Mouse (Mus musculus): ENCODE data around the gene Diras1.
"Not testable (repeated sequence)": the region's sequence is repeated elsewhere in the genome, so short reads cannot be mapped to it uniquely, and the experiment has no call there.

Diras1 gene

DNA sequence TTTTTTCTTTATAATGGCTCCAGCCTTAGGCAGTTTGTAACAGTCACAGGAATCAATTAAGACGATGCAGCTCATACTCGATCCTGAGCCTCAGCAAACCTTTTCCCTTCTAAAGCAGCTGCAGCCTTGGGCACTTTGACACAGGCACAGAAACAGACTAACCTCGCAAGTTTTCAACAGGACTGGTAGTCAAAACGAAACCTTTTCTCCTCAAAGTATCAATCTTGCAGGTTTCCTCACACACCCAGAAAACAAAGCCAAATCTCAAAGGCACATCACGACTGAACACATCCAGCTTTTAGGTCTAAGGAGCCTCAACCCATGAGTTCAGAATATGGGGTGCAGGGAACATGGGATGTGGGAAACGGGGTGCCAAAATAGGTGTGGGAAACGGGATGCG, 28.1 kb downstream of the Diras1 start:
- DNase-seq: no peak

DNA sequence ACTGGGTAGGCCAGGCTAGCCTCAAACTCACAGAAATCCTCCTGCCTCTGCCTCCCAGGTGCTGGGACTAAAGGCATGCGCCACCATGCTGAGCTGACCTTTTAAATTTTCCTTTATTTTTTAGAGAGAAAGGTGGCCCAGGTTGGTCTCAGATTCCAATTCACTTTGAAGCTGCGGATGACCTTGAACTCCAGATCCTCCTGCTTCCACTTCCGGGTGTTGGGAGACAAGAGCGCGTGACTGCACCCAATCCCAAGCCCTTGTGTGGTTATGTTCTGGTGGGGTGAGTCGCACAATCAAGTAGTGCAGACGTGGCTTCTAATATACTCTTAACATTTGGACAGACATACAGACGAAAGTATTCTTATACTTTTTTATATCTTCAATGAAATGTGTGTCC, 29.0 kb downstream of the Diras1 start:
- DNase-seq: no peak

DNA sequence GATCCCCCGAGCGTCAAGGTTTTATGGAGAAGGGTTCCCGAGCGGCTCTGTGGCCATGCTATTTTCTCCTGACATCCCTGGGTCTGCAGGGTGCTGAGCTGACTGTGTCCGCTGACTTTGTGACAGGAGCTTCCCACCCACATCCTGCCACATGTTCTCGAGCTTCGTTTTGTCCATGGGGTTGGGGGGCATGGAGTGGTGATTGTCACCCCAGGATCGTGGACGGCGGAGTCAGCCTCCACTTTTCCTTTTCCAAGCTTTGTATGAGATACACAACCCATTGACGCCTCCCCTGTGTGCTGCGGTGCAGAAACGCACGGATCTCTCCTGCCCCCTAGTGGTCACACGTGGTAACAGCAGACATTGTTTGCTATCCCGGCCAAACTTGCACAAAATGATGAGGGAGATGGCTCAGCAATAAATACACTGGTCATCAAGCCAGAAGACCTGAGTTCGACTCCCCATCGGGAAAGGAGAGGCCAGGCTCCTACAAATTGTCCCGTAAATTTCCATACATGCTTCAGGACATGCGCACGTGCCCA, 30.3 kb downstream of the Diras1 start:
- DNase-seq: peak; percentile 86

DNA sequence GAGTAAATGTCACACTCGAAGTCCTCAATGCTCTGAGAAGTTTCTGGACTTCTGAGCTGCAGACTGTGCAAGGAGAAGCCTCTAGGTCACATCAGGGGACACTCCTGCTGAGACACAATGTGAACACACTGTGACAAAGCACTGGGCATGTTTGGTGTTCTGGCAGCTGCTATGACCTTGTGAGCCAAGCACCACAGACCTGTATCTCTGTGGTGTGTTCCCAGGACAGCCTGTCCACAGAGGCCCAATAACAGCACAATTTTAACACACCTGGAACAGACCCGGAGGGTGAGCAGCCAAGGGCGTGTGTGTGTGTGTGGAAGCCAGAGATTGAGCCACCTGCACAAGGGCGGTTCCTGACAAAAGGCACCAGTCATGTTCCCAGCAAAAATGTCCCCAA, 30.8 kb downstream of the Diras1 start:
- no peak for DNase-seq

DNA sequence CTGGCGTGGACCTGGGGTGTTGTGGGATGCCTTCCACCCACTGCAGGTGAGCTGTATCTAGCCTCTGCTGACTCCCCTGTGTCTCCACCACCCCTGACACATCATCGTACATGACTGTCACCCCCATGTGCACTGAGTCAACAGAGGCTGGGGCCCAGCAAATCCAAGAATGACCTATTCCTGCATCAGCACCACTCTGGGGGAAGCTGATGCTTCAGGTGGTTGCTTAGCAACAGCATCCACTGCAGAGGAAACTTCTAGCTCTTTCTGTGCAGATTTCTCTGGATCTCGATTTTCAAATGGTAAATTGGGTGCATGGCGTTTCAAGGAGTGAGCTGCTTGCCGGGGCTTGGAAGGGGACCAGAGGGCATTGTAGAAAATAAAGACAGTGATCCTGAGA, 32.2 kb downstream of the Diras1 start:
- no peak for DNase-seq

DNA sequence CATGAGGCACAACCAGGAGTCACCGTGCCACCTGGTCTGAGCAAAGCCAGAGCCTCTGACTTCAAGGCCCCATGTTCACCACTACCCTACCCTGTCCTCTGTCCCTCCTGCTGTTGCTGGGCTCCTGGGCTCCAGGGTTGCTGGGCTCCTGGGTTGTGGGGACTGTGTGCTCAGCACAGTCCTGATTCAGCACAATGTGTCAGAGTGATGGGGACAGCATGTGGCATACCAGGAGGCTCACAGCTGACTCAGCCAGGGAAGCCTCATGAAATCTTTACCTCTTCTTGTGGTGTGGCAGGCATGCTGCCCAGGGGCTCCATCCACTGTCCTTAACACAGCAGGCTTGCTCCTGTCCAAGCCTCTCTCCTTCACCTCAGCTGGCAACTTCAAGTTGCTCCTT, 33.5 kb downstream of the Diras1 start:
- no peak for DNase-seq

DNA sequence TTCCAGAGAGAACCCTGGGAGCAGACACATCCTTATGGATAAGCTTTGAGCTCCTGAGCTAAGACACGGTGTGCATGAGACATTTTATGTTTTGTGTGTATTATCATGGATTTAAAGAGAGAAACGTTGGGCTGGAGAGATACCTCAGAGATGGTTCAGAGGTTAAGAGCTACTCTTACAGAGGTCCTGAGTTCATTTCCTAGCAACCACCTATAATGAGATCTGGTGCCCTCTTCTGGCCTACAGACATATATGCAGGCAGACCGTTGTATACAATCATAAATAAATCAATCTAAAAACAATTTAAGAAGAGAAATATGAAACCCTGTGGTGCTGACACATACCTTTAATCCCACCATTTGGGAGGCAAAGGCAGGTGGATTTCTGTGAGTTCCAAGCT, 34.5 kb downstream of the Diras1 start:
- no peak for DNase-seq

DNA sequence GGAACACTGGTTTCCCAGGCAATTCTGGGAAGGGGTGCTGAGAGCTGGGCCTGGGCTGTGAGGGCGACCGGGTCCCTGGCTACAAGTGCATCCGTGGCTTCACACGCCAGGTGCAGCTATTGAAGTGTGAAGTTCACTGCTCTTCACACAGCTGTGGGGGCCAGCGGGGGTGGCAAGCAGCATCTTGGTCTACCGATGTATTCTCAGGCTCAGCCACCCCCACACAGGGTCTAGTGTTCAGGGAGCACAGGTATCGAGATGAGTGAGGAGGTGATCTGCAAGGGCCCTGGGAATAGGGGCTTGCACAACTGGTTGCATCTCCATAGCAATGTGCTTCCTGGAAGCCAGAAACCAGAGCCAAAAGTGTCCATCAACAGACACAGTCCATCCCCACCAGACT, 35.1 kb downstream of the Diras1 start:
- no peak for DNase-seq

DNA sequence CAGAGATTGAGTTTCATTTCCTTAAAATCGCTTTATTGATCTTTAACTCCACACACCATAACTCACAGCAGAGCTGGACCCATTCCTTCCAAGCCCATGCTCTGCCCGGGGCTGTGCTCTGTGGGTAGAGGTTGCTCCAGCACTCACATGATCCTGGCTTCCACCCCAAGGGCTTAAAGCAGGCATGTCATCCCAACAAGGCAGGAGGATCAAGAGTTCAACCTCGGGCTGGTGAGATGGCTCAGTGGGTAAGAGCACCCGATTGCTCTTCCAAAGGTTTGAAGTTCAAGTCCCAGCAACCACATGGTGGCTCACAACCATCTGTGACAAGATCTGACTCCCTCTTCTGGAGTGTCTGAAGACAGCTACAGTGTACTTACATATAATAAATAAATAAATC, 35.6 kb downstream of the Diras1 start:
- not testable (repeated sequence) for DNase-seq

DNA sequence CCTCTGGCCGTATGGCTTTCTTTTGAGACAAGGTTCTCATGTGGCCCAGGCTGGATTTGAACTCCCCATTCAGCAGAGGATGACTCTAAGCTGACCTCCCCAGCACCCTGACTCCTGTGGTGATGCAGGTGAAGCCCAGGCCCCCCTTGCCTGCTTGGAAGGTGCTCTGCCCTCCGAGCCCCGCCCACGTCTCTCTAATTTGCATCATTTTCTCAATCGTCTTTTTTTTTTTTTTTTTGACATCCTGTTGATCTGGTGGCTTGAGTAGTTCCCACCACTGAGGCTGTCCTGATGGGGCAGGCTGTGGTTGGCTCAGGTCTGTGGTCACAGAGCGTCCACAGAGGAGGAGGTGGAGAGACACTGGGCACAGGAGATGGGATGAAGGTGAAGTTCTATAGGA, 36.0 kb downstream of the Diras1 start:
- no peak for DNase-seq

DNA sequence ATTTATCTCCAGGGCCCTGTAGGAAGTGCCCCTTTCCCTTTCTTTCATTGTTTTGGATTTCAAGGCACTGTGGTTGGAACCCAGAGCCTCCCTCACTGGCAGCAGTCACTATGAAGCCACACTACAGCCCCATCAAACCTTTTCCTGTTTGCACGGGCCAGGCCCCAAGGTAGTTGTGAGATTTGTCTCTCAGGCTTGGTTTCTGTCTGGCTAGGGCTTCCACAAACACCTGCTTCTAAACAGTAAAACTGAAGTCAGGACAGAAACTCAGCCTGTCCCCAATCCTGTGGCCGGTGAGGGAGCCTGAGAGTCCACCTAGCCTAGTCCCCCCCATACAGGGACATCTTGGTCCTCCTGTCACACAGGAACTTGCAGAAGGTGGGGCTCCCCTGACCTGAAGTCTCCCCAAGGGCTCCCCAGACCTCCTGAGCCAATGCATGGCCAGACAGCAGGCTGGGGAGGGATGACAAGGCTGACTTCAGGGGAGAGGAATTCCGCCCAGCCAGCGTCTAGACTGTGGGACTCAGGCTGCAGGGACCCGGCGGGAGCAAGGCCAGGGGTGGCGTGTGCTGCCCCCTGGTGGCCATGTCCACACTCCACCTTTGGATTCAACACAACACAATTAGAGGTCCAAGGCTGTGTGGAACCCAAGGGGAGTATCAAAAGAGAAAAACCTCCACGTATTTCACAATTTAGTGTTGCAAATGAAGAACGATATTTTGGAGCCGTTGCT, 37.6 kb downstream of the Diras1 start:
- DNase-seq: peak; percentile 93

DNA sequence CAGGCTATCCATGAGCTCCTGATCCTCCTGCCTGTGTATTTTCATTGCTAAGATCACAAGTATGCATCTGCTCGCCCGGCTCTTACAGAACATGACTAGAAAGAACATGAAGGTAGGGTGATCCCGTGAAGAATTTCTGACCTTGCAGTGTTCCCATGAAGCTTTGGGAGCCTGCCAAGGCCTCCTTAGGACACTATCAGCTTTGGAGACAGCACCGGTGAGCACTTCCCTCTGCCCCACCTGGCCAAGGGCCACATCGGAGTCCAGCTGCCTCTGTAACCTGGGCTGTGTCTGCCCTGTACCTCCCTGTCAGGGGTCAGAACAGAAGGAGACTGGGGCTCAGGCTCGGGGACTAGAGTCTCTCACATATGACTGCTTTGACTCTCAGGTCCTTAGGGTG, 38.7 kb downstream of the Diras1 start:
- DNase-seq: peak; percentile 59

DNA sequence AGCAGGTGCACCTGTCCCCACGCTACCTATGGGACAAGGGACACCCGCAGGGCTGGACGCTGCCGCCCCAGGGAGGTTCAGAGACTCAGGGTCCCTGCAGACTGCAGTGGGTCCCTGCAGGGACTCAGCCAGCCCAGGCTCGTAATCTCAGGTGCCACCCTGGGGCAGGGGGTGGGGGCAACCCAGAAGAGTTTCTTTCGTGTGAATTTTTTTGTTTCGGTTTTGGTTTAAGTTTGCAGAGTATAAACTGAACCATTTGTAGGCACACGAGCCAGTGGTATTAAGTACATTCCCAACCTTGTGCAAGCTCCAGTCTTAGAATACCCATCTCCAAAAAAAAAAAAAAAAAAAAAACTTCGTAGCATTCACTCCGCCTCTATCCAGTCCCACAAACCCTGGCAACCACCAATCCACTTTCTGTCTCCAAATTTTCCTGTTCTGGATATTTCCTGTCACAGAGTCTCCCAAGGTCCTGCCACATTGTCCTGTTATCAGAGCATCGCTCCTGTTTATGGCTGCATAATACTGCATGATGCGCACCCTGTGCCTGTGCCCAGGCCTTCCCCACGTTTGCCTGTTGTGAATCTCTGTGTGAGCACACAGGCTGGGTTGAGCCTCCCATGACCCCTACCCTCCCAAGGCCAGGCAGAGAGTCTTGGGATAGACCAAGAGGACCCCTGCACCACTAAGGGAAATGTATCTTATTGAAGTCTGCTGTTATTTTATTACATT, 39.3 kb downstream of the Diras1 start:
- DNase-seq: peak; percentile 59

DNA sequence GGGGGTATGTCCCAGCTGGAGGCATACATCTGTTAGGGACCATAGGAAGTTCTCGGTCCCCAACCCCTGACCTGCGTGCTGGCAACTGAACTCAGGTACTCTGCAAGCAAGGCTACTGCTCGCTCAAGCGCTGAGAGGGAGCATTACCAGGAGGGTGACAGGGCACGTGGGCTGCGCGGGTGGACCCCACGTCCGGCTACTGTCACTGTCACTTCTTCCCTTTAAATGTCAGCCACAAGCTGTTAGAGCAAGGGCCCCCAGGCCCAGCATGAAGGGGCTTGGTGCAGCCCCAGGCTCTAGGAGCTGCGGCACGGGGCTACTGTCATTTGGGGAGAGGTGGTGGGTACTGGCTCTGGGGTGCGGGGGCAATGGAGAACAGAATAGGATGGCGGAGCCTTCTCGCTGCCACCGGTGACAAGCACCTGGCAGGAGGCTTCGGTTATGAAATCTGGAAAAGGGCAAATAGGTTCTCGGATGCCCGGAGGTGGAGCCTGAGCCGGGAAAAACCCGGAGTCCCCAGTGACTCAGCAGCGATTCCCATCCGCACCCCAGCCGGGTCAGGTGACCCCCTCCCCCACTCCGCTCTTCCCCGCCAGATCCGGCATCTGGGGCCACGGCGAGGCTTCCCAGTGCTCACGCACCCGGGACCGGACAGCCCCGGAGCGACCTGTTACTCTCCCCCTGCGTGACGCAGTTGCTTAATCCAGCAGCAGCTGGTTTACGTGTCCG, 40.1 kb downstream of the Diras1 start:
- peak; percentile 81 for DNase-seq

DNA sequence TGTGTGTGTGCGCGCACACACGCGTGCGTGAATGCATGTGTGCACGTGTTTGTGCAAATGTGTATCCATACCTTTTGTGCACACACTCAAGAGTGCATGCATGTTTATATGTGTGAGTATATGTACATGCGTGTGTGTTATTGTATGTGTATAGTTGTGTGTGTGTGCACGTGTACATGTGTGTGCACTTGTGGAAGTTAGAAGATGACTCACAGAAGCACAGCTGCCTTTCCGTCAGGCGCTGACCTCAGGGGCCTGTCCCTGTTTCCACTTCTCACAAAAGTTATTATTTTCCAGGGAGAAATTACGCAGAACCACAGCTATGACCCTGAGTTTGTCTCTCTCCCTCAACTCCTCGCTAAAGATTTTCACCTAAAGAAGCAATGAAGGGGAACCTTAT, 41.2 kb downstream of the Diras1 start:
- DNase-seq: no peak

DNA sequence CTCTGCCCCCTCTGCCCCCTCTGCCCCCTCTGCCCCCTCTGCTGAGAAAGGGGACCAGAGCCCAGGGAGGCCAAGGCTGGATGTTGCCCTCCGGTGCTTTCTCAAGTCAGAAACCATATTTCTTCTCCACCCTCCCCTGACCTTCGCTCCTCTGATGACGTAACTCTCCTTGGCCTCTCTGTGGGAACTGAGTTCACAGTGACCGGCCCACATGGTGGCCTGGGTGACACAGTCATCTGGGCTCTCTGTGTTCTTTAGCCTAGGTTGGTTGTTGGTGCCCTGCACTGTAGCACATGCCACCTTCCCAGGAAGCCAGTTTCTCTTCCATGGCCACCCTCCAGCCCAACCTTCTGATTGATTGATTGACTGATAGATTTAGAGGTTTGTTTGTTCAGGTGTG, 43.1 kb downstream of the Diras1 start:
- no peak for DNase-seq

DNA sequence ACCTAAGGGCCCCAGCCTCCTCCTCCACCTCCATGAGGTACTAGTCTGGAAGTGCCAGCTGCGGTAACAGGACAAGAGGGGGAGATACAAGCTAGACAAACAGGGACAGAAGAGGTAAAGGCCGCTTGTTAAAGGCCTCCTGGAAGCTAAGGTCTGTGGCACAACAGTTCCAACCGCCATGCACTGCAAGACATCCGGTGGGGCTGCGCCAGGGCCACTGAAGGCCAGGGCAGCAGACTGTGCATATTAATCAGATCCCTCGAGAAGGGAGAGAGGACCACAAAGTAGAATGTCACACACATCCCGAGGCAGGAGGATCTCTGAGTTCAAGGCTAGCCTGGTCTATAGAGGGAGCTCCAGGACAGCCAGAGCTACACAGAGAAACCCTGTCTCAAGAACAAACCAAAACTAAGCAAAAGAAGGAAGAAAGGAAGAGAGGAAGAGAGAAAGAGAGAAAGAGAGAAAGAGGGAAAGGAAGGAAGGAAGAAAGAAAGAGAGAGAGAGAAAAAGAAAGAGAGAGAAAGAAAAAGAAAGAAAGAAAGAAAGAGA, 43.8 kb downstream of the Diras1 start:
- DNase-seq: no peak

DNA sequence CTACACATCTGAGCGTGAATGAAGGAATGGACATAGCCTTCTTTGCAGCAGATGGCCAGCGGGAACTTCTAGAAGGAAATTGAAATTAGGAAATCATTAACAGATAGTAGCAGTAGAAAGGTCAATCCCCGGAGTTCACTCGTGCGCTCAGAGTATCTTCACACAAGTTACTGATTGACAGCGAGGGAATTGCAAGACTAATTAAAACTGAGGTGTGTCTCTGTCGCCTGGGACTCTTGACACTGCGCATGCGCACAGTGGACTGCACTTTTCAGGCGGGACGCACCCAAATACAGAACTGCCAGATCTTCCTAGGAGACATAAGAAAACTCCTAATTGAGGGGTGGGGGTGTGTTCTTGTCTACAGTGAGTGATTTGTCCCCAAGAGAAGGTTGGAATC, 50.0 kb downstream of the Diras1 start:
- no peak for DNase-seq

DNA sequence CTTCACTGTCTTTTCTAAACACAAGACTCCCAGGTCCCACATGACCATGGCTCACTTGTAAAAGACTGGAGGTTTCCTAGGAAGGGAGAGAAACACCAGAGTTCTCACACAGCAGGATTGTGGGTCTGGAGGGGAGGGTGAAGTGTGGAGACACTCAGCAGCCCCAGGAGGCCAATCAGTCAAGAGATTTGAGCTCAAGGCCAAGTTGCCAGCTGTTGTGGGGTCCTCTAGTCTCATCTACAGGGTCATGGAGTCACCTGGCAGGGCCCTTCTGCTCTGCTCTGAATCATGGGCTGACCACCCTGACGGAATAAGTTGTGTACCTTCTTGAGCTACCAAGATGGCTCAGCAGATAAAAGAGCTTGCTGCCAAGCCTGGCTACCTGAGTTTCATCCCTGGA, 51.7 kb downstream of the Diras1 start:
- DNase-seq: no peak

DNA sequence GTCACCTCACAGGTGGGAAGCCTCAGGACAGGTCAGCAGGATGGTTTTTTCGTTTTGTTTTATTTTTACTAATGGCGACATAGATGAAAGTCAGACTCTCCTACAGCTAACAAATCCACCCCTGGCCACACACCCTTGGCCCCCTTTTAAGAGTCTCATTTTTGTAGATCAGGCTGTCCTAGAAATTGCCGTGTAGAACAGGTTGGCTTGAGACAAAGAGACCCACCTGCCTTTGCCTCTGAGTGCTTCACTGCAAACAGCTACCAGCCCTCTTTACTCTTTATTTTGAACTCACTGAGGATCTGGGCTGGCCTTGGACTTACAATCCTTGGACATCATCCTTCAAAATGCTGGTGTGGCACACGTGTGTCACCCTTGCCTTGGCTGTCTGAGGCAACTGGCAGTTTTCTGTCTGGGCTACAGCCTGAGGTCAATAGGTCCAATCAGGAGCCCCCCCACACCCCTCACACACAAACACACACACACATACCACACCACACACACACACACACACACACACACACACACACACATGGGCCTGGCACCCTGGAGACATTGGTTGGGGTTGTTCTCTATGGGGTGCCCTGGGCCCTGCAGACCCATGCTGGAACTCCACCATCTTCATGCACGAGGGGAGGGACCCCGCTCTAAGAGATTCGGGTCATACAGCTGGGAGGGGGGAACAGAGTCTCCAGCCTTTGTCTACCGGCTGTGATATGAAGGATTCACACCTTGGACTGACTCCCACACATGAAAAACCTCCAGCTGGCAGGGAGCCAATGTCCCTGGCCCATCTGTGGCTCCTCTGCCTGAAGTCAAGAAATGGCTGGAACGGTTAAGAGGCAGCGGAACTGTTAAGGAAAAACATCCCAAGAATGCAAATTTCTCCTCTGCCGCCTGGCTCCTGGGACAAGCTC, 53.1 kb downstream of the Diras1 start:
- DNase-seq: peak; percentile 73

DNA sequence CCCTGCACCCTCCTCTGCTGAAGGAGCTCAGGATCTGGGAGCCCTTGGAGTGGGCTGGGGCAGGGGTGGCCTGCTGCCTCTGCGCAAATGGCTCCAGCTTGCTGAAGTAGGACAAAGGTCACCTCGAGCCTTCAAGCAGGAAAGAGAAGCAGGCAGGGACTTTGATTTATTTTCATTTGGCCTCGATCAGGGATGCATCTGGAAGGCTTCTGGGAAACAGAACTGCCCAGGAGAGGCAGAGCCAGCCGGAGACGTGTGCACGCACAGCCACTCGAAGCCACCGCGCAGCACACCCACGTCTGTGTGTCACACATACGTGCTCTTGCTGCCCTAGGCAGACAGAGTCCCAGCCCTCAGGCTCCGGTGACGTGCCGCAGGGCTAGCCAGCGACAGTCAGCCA, 53.9 kb downstream of the Diras1 start:
- DNase-seq: no peak

DNA sequence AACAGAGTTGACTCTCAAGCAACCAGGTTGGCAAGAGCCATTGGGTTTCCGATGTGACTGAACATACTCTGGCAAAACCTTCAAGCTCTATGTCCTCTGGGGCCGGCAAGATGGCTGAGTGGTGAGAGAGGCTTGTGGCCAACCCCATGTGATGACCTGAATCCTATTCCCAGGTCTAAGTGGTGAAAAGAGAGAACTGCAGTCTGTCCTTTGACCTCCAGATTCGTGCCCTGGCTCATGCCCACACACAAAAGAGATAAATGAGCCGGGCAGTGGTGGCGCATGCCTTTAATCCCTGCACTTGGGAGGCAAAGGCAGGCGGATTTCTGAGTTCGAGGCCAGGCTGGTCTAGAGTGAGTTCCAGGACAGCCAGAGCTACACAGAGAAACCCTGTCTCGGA, 55.3 kb downstream of the Diras1 start:
- DNase-seq: no peak
